ENCODE assay signal across 9 mouse cellular contexts in the genomic region with DNA sequence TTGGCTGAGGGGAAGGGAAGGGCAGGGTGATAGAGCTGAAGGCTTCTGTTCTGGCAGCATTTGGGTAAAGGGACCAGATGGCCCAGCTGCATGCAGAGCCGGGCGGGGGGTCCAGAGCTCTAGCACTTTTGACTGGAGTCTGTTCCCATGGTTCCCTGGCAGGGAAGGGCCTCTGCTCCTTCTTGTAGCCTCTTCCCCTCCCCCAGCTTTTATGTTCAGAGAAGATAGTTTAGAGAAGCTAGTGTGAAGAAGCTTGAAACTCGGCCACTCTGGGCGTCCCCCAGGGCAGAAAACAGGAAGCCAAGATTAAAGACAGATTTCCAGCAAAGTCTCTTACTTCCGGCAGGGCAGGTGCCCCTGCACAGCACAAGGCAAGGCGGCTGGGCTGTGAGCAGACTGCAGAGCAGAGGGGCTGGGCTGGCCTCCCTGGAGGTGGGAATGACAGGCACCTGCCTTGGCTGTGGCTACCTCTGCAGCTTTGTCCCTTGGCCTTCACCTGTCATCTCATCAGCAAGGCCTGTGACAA. TPM values are rescaled to one million over a fixed set of nuclear protein-coding genes. Genes with fewer than 3 reads are reported as not detected.
DNase-seq lines count a peak whose midpoint lies in the region; ATAC-seq lines count a peak whose summit lies in the region.
"Had no signal": no experiment of that assay in that cellular context is flagged by ENCODE, and none has a peak within 500 bp of the region (broad histone marks: within the 10 kb centered on the region; RNA-seq: fewer than 3 reads in every experiment).

No protein-coding gene starts in this region.

- ATAC-seq in forebrain, embryonic 14.5 days, result no peak
- ATAC-seq in forebrain, embryonic 12.5 days (ENCODE audit: low FRiP score), result no peak
- ATAC-seq: Patski had no signal

- no peaks in the 10 kb centered on the region for H3K27me3 ChIP-seq in forebrain, embryonic 14.5 days (replicated peaks; ENCODE audit: control insufficient read depth, insufficient read depth, low read length)
- H3K27me3 ChIP-seq in forebrain, embryonic 12.5 days, result peaks cover 18% of the 10 kb centered on the region
- H3K27me3 ChIP-seq in embryonic facial prominence, embryonic 10.5 days (replicated peaks; ENCODE audit: low read depth, poor library complexity, severe bottlenecking), result peaks cover 40% of the 10 kb centered on the region
- H3K27me3 ChIP-seq: Patski had no signal

- H3K9me3 ChIP-seq in forebrain, embryonic 14.5 days (replicated peaks; ENCODE audit: control insufficient read depth, low read length), result no peaks in the 10 kb centered on the region
- H3K9me3 ChIP-seq in forebrain, embryonic 12.5 days, result no peaks in the 10 kb centered on the region
- no peaks in the 10 kb centered on the region for H3K9me3 ChIP-seq in embryonic facial prominence, embryonic 10.5 days

- no peak overlapping the region for H3K9ac ChIP-seq in forebrain, embryonic 14.5 days (ENCODE audit: low read length)
- H3K9ac ChIP-seq in forebrain, embryonic 12.5 days, result no peak overlapping the region

- DNase-seq in forebrain, embryonic 14.5 days (ENCODE audit: low spot score), result peak; percentile 34
- peak; percentile 73 to 79 for DNase-seq in B cell, adult 2 months
- DNase-seq in embryonic facial prominence, embryonic 10.5 days (ENCODE audit: low spot score), result peak; percentile 45
- DNase-seq in lung, postnatal 25 days (ENCODE audit: low spot score), result peak; percentile 57
- DNase-seq in thymus, postnatal 0 days (ENCODE audit: low spot score), result peak; percentile 81
- no peak for DNase-seq in adrenal gland, postnatal 36 days
- no peak for DNase-seq in Muller cell, postnatal 12 days (ENCODE audit: inconsistent ontology term)

- H3K27ac ChIP-seq in forebrain, embryonic 14.5 days (ENCODE audit: low read depth, low read length), result peak overlapping the region; percentile 21; the same call in 1 of the 2 replicates
- H3K27ac ChIP-seq in forebrain, embryonic 12.5 days, result no peak overlapping the region
- H3K27ac ChIP-seq in embryonic facial prominence, embryonic 10.5 days (replicated peaks), result peak overlapping the region; percentile 2; the same call in 1 of the 2 replicates

- no peak overlapping the region for H3K4me2 ChIP-seq in forebrain, embryonic 14.5 days (ENCODE audit: low read length)
- no peak overlapping the region for H3K4me2 ChIP-seq in forebrain, embryonic 12.5 days

- peaks cover 4% of the 10 kb centered on the region; the same call in 1 of the 2 replicates for H3K4me1 ChIP-seq in forebrain, embryonic 14.5 days (ENCODE audit: control insufficient read depth, insufficient read depth, low read length)
- peaks cover 36% of the 10 kb centered on the region for H3K4me1 ChIP-seq in forebrain, embryonic 12.5 days
- peaks cover 59% of the 10 kb centered on the region for H3K4me1 ChIP-seq in embryonic facial prominence, embryonic 10.5 days

- no peak overlapping the region for H3K4me3 ChIP-seq in forebrain, embryonic 14.5 days (ENCODE audit: low read depth, low read length)
- no peak overlapping the region for H3K4me3 ChIP-seq in forebrain, embryonic 12.5 days (replicated peaks)
- H3K4me3 ChIP-seq in embryonic facial prominence, embryonic 10.5 days, result peak overlapping the region; percentile 13; the same call in 1 of the 2 replicates

- H3K36me3 ChIP-seq in forebrain, embryonic 14.5 days (ENCODE audit: control insufficient read depth, insufficient read depth, low read length), result no peaks in the 10 kb centered on the region
- H3K36me3 ChIP-seq in forebrain, embryonic 12.5 days (replicated peaks), result no peaks in the 10 kb centered on the region
- no peaks in the 10 kb centered on the region for H3K36me3 ChIP-seq in embryonic facial prominence, embryonic 10.5 days (replicated peaks)

- WGBS in forebrain, embryonic 14.5 days, result 53% methylated on average over 6 of the region's 6 CpGs
- WGBS in forebrain, embryonic 12.5 days, result 51% methylated on average over 6 of the region's 6 CpGs
- 12% methylated on average over 6 of the region's 6 CpGs for WGBS in embryonic facial prominence, embryonic 10.5 days

RNA-seq across cellular contexts. Expression of gene Csk, which starts 2.6 kb away (rescaled TPM):
- 29.2 and 29.3 TPM in 2 replicates for polyA plus RNA-seq in forebrain, embryonic 14.5 days (2014; fragmentation: Nextera tagmentation; extraction: Ambion mirVana)
- 28.6 and 29.8 TPM in 2 replicates for polyA plus RNA-seq in forebrain, embryonic 12.5 days (2016; fragmentation: Nextera tagmentation; extraction: Ambion mirVana)
- polyA plus RNA-seq in embryonic facial prominence, embryonic 10.5 days (2016; fragmentation: Nextera tagmentation; extraction: Ambion mirVana), result 33.2 and 38.3 TPM in 2 replicates
- 94.7 and 98.5 TPM in 2 replicates for polyA plus RNA-seq in thymus, postnatal 0 days (2015; fragmentation: Nextera tagmentation; extraction: Ambion mirVana)
- 10 to 100 TPM; 61.9 to 92.6 TPM for total RNA-seq in adrenal gland, postnatal 36 days (2021)

RNA-seq across cellular contexts. Expression of gene Lman1l, which starts 30.3 kb away (rescaled TPM):
- not detected in 2 replicates for polyA plus RNA-seq in forebrain, embryonic 14.5 days (2014; fragmentation: Nextera tagmentation; extraction: Ambion mirVana)
- polyA plus RNA-seq in forebrain, embryonic 12.5 days (2016; fragmentation: Nextera tagmentation; extraction: Ambion mirVana), result not detected in 2 replicates
- not detected in 2 replicates for polyA plus RNA-seq in embryonic facial prominence, embryonic 10.5 days (2016; fragmentation: Nextera tagmentation; extraction: Ambion mirVana)
- polyA plus RNA-seq in thymus, postnatal 0 days (2015; fragmentation: Nextera tagmentation; extraction: Ambion mirVana), result 0.16 TPM in 1 of 2 replicates, not detected in the other
- not detected for total RNA-seq in adrenal gland, postnatal 36 days (2021)

RNA-seq across cellular contexts. Expression of gene Cyp1a2, which starts 32.7 kb away (rescaled TPM):
- polyA plus RNA-seq in forebrain, embryonic 14.5 days (2014; fragmentation: Nextera tagmentation; extraction: Ambion mirVana), result not detected in 2 replicates
- polyA plus RNA-seq in forebrain, embryonic 12.5 days (2016; fragmentation: Nextera tagmentation; extraction: Ambion mirVana), result not detected in 2 replicates
- polyA plus RNA-seq in embryonic facial prominence, embryonic 10.5 days (2016; fragmentation: Nextera tagmentation; extraction: Ambion mirVana), result not detected in 2 replicates
- 0.37 and 1.1 TPM in 2 replicates for polyA plus RNA-seq in thymus, postnatal 0 days (2015; fragmentation: Nextera tagmentation; extraction: Ambion mirVana)
- under 1 TPM in 1 of 2 experiments, not detected in 1; 0.40 TPM for total RNA-seq in adrenal gland, postnatal 36 days (2021)
- polyA plus RNA-seq: Patski had no signal

RNA-seq across cellular contexts. Expression of gene Cyp1a1, which starts 36.9 kb away (rescaled TPM):
- 0.19 TPM in 1 of 2 replicates, not detected in the other for polyA plus RNA-seq in forebrain, embryonic 14.5 days (2014; fragmentation: Nextera tagmentation; extraction: Ambion mirVana)
- polyA plus RNA-seq in forebrain, embryonic 12.5 days (2016; fragmentation: Nextera tagmentation; extraction: Ambion mirVana), result not detected in 2 replicates
- polyA plus RNA-seq in embryonic facial prominence, embryonic 10.5 days (2016; fragmentation: Nextera tagmentation; extraction: Ambion mirVana), result 0.07 TPM in 1 of 2 replicates, not detected in the other
- 0.05 and 0.08 TPM in 2 replicates for polyA plus RNA-seq in thymus, postnatal 0 days (2015; fragmentation: Nextera tagmentation; extraction: Ambion mirVana)
- total RNA-seq in adrenal gland, postnatal 36 days (2021), result under 1 TPM in 1 of 2 experiments, not detected in 1; 0.13 TPM
- polyA plus RNA-seq: Patski had no signal

RNA-seq across cellular contexts. Expression of gene Cplx3, which starts 44.8 kb away (rescaled TPM):
- polyA plus RNA-seq in forebrain, embryonic 14.5 days (2014; fragmentation: Nextera tagmentation; extraction: Ambion mirVana), result 0.34 and 0.36 TPM in 2 replicates
- 0.65 TPM in 1 of 2 replicates, not detected in the other for polyA plus RNA-seq in forebrain, embryonic 12.5 days (2016; fragmentation: Nextera tagmentation; extraction: Ambion mirVana)
- 1.6 and 1.8 TPM in 2 replicates for polyA plus RNA-seq in embryonic facial prominence, embryonic 10.5 days (2016; fragmentation: Nextera tagmentation; extraction: Ambion mirVana)
- 0.18 TPM in 1 of 2 replicates, not detected in the other for polyA plus RNA-seq in thymus, postnatal 0 days (2015; fragmentation: Nextera tagmentation; extraction: Ambion mirVana)
- not detected for total RNA-seq in adrenal gland, postnatal 36 days (2021)

Comparison
In these comparisons a context has a peak if more than half of its experiments do, and no peak if none do; other contexts are left out.
1. DNase-seq: peak in forebrain, embryonic 14.5 days (single experiment), B cell, adult 2 months (2 of 2), embryonic facial prominence, embryonic 10.5 days (single experiment), lung, postnatal 25 days (single experiment) and thymus, postnatal 0 days (single experiment); none in adrenal gland, postnatal 36 days (0 of 2) and Muller cell, postnatal 12 days (single experiment).